Mouse (Mus musculus) spleen, postnatal 36 days (tissue): ENCODE measurements around the gene Zfp335.

Experiments
- DNase-seq, 2 experiments: peaks; one replicate each; pipeline ENCODE4 v3.0.0; 2022; ENCODE audit warnings: low spot score in 2 of 2, mixed read lengths in 1 of 2

Gene Zfp335

DNA sequence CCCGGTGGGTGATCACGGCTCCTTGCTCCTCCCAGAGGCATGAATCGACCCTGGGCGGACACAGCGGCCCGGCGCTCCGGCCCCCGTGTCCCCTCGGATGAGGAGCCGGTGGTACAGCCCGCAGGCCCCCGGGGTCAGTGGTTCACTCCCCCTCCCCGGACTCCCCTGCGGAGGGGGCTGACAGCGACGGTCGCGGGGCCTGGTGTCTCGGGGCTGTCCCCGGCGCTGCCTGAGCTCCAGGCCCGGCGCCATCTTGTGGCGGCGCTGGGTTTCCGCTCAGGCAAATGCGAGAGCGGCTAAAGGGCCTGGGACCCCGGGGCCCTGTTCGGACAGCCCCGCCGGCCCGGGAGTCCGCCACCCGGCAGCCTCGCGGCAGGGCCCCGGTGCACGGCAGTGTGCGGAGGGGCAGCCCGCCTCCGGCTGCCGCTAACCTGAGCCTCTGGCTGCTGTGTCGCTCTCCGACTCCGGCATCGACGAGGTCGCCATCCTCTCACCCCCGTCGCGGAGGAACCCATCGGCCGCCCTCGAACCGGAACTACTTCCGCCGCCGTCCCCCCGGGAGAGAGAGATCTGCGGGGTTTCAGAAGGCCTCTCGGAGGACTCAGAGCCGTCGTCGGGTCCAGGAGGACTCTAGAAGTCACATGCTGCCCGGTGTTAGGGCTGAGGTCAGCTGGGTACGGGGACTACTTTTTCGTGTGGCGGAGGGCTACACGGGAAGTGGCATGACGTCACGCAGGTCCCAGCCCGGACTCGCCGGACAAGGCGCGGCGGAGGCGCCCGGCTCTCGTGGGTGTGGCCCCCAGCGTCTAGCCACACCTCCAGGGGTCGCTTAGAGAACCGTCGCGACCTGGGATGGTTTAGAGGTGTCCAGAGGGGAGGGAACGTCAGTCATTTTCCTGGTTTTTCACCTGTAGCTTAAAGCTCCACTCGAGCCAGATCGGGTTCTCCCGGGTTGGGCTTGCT lies at the start of gene Zfp335:
Zfp335 (minus strand) TSS at position 672 of the 963 bp plus-strand sequence.
- DNase-seq, result peak; percentile 91 to 93

GRCm38 (mm10) chr2:164960716-164961441 lies 49.3 kb upstream of the Zfp335 start, which contains the start of gene Slc12a5:
Gene Slc12a5 (plus strand): TSS chr2:164960802.
- peak; percentile 34 to 39 for DNase-seq

GRCm38 (mm10) chr2:164957548-164958315 lies 46.2 kb upstream of the Zfp335 start:
- no peak for DNase-seq

DNA sequence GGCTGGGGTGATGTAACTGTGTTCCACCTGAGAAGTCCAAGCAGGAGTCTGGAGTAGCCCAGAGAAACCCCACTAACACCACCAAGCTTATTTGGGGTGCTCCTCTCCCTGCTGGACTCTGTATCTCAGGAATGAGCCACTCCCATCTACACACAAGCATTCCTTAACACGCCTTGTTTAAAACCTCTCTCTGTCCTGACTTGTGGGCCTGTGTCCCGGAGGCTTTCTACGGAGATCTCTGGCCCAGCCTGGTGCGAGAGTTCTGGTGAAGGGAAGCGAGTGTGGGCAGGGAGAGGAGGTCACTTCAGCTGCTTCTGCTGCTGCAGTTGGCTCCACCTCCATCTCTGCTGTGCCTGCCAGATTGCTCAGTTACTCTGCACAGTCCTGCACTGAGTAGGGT lies 44.6 kb upstream of the Zfp335 start:
- DNase-seq, result no peak

- no peak for DNase-seq
Observed at GRCm38 (mm10) chr2:164955725-164956124, 44.2 kb upstream of the Zfp335 start.

GRCm38 (mm10) chr2:164953224-164953623 lies 41.7 kb upstream of the Zfp335 start:
- DNase-seq, result peak; percentile 48 to 54

GRCm38 (mm10) chr2:164952448-164952847 lies 40.9 kb upstream of the Zfp335 start:
- no peak for DNase-seq

- DNase-seq, result no peak
Observed at GRCm38 (mm10) chr2:164951745-164952144, 40.2 kb upstream of the Zfp335 start.

GRCm38 (mm10) chr2:164950501-164950900 lies 38.9 kb upstream of the Zfp335 start:
- DNase-seq, result no peak

DNA sequence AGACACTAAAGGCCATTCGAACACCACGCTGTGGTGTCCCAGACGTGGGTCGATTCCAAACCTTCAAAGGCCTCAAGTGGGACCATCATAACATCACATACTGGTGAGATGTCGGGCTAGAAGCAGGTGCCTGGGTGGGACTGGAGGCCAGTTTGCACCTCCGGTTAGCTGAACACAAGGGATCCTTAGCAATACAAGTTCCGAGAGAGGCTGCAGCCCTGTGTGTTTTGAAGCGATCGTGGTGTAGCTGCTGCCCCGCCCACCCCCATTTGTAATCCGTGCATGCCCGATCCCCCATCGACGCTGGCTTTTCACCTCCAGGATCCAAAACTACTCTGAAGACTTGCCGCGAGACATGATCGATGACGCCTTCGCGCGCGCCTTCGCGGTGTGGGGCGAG lies 37.4 kb upstream of the Zfp335 start:
- DNase-seq, result no peak

- no peak for DNase-seq
Observed at GRCm38 (mm10) chr2:164947930-164948329, 36.4 kb upstream of the Zfp335 start.

- no peak for DNase-seq
Observed at GRCm38 (mm10) chr2:164947506-164947905, 35.9 kb upstream of the Zfp335 start.

DNA sequence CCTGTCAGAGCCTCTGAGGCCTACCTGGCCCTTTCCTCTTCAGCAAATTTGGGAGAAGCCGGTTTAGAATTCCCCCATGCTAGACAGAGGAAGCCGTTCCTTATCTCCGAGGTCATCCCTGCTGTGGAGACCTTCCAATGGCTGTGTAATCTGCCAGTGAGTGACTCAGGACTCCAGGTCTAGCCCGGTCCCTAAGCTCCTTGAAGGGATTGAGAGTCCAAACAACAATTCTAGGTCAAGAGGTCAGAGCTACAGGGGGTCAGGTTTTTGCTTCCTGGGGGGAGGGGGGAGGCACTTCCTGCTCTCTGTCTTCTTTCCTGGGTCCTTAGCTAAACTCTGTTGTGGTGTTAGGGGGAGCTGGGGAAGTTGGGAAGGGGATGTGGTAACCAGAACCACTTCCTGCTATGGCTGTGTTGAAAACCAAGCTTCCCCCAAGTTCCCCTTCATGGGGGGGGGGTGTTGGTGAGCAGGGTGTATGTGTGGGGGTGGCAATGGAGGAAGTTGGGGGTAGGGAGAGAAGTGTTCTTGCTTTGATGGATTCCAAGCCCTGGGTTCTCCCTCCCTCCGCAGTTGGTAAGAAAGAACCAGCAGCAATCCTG lies 31.2 kb upstream of the Zfp335 start:
- DNase-seq, result peak; percentile 80 to 81

DNA sequence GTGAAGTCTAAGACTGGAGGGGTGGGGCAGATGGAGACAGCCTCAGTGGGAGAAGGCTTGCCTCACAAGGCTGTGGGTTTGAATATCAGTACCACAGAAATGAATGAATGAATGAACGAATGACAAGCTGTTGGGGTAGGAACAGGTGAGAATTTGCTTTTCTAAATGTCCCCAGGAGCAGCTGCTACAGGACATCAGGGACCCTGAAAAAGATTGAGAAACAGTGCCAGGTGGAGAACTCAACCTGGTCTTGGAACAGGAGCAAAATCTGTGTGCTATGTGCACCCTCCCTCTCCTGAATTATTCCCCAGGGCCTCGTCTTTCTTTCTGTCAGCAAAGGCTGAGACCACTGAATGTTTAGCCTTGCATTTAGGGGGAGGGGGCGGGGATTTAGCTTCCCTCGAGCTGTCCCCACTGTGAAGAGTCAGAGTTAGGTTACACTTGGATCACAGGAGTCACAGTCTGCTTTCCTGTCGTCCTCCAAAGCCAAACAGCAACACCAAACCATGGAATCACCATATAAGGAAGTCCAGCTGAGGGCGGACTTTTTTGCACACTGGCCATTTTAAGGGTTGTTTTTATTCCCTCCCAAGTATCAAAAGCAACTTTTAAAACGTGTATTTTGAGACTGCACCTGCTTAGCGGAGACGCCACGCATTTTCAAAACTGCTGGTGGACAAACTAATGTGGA lies 28.7 kb upstream of the Zfp335 start, which contains the start of gene Mmp9:
Mmp9 (plus strand) TSS at position 641 of the 691 bp plus-strand sequence.
- DNase-seq, result no peak

DNA sequence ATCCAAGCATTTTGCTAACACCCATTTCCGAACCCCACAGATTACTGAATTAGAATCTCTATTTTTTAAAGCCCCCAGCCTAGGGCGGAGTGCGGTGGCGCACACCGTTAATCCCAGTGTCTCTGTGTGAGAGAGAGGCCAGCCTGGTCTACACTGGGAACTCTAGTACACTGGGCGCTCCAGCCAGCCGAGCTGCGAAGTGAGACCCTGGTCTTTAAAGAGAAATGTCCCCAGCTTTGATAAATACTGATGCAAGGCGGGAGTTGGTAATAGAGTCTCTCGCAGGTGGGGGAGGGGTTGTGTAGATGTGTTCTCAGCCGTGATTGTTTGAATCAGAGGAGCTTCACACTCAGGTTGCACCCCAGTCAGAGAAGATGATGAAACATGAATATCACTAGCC lies 27.5 kb upstream of the Zfp335 start:
- DNase-seq, result no peak

- peak; percentile 40 to 47 for DNase-seq
Observed at GRCm38 (mm10) chr2:164938146-164939091, 26.9 kb upstream of the Zfp335 start.

DNA sequence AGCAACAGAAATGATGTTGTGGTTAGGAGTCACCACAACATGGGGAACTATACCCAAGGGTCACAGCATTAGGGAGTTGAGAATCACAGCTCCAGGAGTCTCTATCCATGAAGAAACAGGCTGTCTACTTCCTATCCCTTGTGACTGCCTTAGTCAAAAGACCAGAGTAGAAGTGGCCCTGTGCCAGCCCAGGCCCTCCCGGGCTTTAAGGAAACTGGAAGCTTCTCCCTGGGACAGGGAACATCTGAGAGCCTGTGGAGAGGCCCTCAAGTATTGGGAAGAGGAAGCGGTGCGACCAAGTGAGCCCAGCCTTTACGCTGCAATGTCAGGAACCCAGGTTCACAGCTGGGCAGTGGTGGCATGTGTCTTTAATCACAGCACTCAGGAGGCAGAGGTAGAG lies 24.4 kb upstream of the Zfp335 start:
- DNase-seq, result no peak

GRCm38 (mm10) chr2:164933534-164933933 lies 22.0 kb upstream of the Zfp335 start:
- DNase-seq, result no peak
